Mouse (Mus musculus) heart, adult 9 months (tissue): ENCODE results near the gene Ywhae.

Experiments used
- DNase-seq, 2 experiments: peaks; one replicate each; pipeline ENCODE4 v3.0.0; 2022; ENCODE audit warnings: low spot score in 2 of 2

The Ywhae gene

DNA sequence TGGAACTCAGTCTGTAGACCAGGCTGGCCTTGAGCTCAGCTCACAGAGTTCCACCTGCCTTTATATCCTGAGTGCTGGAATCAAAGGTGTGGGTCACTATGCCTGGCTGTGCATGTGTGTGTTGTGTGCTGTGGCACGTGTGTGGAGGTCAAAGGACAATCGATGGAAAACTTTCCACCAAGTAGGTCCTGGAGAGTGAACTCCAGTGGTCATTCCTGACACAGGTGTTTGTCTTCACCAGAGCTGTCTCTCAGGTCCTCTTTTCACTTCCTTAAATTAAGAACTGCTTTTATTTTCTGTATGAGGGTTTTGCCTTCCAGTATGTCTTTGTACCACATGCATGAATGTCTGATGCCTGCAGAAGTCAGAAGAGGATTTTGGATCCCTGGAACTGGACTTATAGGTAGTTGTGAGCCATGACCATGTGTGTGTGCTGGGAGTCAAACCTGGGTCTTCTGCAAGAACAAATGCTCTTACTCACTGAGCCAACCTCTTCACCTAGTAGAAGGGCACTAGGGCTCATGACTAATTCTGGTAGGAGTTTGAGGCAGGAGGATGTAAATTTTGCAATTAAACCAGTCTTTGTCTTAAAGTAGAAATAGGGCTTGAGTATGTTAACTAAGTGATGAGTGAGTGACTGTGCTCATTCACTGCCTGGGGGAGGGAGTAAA lies 5.3 kb downstream of the Ywhae start:
- no peak for DNase-seq

DNA sequence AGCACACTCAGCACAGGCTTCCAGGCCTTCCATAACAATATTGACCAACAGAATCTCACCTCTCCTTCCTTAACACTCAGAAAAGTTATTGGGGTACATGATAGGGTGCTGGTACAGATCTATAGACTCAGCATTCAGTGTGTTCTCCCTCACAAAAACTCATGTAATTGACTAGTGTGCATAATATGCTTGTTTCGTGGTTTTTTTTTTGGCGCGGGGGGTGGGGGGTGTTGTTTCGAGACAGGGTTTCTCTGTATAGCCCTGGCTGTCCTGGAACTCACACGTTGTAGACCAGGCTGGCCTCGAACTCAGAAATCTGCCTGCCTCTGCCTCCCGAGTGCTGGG lies 5.8 kb downstream of the Ywhae start:
- no peak for DNase-seq

DNA sequence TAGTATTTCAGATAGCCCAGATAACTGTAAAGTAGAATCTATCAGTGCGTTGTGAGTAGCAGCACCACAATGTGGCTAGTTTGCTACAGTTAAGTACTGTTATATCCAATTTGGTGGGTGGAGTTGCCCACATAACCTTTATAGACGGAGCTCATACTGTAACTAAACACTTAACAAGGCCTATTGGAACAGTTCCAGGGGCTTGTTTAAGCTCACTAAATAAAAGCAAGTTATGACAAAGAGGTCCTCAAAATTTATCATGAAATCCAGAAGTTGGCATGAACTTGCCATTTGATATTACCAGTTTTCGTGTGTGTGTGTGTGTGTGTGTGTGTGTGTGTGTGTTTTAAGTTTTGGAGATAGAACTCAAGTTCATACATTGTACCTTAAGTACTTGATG lies 7.5 kb downstream of the Ywhae start:
- DNase-seq, result no peak

DNA sequence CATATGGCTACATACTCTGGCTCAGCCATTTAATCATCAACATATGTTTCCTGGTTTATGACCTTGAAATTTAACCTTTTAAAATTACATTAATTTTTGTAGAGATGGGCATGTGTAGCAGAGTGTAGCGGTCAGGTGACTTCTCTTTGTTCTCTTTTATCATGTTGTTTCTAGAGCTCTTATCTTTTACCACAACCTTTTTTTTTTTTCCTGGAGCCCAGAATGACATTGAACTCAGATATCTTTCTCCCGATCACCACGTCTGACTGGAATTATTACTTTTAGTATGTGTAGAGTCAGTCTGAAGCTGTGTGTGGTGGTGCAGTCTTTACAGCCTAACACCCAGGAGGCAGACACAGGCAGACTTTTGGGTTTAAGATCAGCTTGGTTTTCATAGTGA lies 8.9 kb downstream of the Ywhae start:
- DNase-seq, result no peak

DNA sequence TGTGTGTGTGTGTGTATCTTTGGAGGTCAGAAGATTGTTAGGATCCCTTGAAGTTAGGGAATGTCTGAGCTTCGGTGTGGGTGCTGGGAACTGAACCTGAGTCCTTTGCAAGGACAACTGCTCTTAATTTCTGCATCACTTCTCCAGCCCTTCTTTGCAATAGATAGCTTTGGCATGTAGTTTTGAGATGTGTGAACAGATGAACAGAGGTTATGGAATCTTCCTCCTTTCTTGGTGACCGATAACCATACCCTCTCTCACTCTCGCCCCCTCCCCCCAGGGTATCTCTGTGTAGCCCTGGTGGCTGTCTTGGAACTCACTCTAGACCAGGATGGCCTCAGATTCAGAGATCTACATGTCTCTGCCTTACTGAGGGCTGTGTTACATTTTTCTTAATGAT lies 12.1 kb downstream of the Ywhae start:
- no peak for DNase-seq

DNA sequence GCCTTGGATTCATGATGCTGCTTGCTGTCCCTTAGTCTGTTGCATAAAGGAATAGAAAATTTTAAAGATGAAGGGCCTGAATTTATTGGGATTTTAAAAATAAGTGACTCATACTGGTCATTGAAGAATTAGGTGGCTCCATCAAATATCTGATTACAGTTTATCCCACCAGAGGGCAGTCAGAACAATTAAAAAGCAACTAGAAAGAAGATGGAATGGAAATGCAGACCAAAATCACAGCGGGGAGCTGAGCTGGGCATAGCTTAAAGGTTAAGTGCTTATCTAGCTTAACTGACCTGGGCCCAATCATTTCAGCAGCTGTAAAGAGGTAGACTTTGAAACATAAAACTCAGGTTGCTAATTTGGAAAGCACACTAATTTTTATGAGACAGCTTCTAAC lies 17.9 kb downstream of the Ywhae start:
- DNase-seq, result no peak

DNA sequence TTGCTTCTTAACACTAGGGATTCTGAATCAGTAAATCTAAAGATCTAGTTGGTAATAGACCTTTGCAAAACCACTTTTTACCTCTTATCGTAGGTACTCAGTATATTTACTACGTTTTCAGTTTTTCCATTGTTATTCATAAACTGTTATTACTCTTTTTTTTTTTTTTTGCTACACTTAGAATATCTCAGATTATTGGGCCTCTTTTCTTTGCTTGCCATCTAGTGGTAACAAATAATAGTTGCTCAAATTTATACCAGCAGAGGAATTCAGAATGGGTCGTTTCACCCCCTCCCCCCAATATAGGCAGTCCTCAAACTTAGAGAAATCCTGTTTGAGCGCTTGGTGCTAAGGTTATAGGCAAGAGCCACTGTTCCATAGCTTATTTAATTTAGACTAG lies 18.4 kb downstream of the Ywhae start:
- DNase-seq, result no peak

DNA sequence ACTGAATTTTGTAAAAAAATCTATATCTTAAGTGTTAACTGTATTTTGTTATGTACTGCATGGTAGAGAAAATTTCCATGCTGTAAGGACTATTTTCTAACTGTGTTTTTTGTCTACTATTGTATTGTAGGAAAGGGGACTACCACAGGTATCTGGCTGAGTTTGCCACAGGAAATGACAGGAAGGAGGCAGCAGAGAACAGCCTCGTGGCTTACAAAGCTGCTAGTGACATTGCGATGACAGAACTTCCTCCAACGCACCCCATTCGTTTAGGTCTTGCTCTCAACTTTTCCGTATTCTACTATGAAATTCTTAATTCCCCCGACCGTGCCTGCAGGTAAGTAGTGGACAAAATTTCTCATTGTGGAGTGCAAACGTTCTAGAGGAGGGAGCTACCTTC lies 24.0 kb downstream of the Ywhae start:
- no peak for DNase-seq

DNA sequence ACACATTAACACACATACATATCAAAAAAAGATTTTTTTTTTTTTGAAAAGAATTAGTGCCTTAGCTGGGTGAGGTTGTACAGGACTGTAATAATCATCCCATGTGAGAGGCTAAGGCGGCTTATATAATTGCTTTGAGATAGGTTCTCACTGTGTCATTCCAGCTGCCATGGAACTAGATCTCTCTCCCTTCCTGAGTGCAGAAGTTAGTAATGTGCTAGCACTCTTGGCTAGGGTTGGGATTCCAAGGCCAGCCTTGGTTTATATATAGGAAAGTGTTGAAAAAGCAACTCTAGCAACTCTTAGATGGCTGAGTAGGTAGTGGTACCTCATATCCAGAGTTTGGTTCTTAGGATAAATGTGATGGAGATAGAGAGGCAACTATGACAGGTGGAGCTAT lies 25.9 kb downstream of the Ywhae start:
- no peak for DNase-seq

DNA sequence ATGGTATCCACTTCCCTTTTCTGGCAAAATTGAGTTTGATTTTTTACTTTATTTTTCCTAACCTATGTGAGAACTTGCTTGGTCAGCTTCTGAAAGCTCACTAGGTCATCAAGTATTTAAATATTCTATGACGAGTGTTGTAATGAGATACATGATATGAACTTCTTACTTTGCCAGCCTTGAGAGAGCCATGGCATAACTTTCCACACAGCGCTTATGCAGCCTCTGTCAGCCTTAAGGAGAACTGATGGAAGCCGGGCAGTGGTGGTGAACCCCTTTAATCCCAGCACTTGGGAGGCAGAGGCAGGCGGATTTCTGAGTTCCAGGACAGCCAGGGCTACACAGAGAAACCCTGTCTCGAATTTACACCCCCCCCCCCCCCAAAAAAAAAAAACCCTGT lies 28.1 kb downstream of the Ywhae start:
- no peak for DNase-seq

DNA sequence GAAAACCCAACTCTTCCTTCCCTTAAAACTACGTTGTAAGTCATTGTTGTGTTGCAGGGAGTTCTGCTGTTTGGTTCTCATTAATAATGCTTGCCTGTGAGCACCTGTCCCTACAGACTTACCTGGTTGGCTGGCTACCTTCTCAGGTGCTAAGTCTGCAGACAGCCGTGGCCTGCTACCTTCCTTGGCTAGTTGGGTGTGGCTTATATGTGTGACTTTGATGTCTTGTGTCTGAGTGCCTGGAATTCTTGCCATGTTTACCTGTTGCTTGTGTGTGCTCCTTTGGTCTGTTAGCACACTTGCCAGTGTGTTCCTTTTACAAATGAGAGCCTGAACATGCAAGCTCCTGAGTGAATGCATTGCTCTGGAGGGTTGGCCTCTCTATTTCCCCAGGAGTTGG lies 30.0 kb downstream of the Ywhae start:
- DNase-seq, result no peak

DNA sequence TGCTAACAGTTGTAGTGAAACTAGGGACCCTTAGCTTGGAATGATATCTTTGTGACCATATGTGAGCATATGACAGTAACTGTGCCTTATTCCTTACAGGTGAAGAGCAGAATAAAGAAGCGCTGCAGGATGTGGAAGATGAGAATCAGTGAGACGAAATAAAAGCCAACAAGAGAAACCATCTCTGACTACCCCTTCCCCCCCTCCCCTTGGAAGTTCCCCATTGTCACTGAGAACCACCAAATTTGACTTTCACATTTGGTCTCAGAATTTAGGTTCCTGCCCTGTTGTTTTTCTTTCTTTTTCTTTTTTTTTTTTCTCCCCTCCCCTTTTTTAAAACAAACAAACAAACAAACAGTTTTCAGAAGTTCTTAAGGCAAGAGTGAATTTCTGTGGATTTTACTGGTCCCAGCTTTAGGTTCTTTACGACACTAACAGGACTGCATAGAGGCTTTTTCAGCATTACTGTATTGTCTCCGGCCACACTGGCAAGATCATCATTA lies 31.9 kb downstream of the Ywhae start:
- no peak for DNase-seq

DNA sequence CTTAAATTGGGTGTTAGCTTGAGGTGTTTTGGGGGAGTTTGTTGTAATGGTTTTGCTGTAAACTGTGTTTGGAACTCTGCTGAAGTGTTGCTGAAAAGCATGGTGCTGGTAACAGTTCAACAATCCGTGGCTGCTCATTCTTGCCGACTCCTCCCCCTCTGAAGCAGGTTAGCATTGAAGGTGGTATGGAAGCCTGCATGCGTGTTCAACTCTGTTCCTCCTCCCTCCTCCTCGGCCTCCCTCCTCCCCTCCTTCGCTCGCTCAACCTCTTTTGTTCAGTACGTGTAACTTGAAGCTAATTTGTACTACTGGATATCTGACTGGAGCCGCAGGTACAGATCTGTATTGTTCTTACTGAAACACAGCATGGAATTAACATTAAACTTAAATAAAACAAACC lies 32.5 kb downstream of the Ywhae start:
- no peak for DNase-seq

DNA sequence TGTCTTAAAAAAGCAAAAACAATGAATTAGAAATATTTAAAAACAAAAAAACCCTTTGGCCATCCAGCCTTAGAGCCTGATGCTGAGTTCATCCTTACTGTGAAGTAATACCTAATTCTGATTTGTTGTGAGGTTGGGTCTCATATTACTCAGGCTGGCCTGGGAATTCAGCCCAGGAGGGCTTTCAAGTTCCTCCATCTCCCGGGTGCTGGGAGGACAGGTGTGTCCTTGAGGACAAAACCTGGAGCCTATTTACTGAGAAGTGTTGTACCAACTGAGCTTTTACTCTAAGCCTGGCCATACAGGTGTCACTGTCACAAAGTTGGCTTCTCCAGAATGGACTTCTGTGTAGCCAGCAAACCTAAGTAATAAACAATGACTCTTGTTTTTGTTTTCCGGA lies 34.3 kb downstream of the Ywhae start:
- no peak for DNase-seq

DNA sequence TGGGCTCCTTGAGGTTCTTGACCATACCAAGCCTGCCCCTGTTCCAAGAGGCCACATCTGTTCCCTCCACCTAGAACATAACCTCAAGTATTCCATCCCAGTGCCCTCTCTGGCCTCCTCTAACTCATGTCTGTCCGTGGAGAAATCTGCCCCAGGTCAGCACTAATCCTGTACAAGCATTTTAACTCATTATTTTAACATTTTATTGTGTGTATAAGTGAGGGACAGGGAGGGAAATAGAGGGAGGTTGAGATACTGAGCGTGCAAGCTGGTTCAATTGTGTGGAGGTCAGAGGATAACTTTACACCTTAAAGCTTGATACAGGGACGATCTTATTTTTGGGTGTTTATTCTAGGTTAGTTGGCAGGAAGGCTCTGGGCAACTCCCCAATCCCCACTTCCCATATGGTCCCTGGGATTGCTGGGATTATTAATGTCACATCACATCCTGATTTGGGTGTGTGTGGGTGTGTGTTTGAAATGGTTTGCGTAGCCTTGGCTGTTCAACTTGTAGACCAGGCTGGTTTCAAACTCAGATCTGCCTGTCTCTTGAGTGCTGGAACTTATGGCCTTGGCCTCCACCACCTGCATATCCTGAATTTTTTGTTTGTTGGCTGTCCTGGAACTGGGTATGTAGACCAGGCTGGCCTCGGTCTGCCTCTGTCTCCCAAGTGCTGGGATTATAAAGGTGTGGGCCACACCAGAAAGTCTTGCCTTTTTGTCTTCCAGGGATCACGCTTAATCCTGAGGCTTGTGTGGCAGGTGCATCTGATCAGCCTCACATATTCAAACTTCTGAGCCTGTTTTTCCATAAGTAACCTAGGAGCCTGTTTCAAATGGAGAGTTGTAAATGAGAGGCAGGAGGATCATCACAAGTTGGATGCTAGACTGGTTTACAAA lies 35.7 kb downstream of the Ywhae start:
- DNase-seq, result no peak

DNA sequence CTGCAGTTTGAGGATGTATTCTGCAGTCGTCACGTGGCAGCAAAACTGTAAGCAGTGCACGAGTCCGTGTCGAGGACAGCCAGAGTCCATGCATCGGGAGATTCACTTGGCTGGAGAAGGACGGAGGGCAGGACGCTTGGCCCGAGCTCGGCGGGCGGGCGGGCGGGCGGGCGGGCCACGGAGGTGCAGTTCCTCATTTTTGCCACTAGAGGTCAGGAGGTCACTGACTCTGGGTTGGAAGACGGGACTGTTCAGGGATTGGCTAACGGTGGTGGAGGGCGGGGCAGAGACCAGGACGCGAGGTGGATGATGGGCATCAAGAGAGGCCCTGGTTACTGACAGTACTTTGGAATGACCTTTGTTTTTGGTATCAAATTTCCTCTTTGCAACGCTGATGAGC lies 36.5 kb downstream of the Ywhae start:
- DNase-seq, result peak; percentile 84 to 87

DNA sequence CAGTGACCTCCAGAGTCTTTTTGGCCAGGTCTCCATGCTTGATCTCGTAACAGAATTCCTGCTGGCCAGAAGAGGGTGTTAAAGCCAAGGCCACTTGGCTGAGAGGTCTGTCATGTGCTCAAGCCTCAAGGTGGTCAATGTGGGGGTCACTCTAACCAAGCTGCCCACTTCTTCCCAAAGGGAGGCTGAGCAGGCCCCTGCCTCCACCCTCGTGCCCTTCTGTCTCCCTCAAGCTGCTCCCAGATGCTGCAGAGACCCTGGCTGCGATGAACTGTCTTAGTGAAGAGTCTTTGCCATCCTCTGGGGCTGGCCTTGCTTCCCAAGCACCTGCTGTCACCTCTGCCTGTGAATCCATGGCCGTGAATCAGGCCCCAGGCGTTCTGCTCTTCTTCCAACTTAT lies 39.9 kb downstream of the Ywhae start:
- DNase-seq, result no peak

DNA sequence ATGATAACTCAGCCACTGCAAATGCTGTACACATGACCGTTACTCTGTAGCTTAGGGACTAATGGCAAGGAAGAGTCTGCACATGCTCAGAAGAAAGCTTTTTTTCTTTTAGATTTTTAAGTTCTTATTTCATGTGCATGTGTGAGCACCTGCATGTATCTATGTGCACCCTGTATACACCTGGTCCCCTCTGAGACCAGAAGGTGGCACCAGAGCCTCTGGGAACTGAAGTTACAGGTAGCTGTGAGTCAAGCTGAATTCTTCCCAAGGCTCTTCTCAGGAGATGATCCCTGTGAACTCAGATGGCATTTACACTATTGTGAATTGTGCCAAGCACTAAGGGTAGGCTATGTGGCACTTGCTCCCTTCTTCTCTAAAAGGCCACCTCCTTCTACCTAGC lies 43.2 kb downstream of the Ywhae start:
- no peak for DNase-seq

DNA sequence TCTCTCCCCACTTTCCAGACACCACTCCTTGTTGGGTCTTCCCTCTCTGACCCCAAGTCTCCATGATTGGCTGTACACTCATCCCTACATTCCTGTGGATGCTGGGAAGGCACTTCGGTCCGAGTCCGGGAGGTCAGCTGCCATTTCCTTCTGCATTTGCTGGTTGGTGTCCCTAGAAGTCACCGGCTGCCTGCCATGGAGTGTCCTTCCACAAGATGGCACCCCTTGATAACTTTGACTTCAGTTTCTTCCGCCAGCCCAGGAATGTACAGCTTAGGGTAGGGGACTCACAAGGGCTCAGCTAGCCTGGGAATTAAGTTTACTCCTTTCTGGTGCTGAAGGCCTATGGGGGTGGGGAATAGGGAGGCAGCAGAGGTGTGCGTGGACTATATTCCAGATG lies 49.2 kb downstream of the Ywhae start:
- DNase-seq, result peak; percentile 19 to 52

DNA sequence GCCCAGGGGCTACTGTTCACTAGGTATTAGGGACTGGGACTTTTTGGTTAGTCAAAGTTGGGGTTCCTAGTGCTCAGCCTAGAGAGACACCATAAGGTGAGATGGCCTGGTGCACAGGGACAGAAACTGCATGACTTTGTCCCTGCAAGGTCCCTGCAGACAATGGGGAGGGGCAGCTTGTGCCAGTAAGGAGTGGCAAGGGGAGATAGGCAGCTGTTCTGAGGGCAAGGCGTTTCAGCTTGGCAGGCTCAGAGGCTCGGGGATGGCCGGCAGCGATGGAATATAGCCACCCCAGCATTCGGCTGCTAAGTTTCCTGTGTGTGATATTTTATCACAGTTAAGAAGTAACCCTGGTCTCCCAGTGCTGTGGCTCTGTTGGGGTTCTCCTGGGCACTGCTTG lies 51.1 kb downstream of the Ywhae start:
- no peak for DNase-seq

DNA sequence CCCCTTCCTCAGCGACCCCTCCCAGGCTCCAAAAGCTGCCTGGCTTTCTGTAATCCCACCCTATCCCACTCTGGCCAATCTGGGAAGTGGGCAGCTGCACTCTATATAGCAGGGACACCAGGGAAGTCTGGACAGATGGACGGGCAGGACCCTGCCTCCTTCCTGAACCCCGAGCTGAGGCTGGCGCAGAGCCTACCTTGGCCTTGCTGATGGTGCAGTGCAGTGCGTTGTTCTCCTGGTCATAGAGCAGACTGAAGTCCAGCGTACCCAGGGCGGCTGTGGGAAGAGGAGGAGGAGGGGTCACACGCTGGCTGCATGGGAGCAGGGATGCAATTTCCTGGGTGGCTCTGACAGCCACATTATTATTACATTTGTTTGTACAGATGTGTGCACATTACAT lies 53.2 kb downstream of the Ywhae start:
- DNase-seq, result no peak

DNA sequence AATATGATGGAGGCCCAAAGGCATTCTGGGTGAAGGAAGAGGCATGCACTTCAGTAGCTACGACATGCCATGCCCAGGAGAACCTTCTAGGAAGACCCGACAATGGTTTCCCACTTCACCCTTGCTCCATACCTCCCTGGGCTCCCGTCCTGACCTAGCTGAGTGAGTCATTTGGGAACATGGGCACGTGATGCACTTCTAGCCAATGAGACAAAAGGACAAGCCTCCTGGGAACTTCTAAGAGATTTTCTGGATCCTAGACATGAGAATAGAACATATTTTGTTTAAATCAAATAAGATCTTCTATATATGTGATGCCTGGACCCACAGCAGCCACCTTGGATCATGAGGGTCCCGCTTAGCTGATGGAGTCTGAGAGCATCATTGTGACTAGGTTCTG lies 59.9 kb downstream of the Ywhae start:
- no peak for DNase-seq

DNA sequence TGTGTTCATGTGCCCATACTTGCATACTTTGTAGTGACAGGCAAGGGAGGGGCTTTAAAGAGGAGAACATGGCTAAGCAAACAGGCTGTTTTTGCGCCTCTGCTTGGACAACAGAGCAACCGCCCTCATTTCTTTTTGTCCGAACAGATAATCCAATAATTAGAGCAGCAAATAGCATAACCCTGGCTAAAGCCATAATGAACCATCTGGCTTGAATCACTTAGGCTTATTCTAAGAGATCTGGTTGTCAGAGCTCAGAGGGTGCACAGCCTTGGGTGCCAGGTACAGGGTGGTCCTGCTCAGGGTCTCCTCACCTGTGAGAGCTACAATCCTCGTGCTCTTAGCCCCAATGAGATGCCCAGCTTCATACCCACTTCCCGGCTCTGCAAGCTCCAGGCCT lies 60.7 kb downstream of the Ywhae start:
- DNase-seq, result no peak
